In the genomic region with DNA sequence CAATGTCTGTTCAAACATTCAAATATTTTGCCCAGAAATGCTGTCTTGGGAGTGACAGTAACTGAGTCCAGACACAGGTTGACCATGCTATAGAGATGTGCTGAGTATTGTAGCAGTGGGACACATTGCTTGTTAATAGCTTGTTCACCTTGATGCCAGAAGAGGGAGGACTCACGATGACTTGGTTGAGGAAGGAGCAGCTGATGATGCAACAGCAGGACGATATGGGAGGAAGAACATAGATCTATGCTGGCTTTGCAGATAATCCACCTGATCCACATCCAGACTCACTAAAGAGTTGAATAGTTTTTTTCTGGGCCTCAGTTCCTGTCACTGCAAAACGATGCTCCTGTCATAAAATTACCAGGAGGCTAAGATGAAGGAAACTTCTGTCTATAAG, we compare ENCODE assay signal across 27 mouse cellular contexts. TPM values are rescaled to one million over a fixed set of nuclear protein-coding genes. Genes with fewer than 3 reads are reported as not detected.
DNase-seq lines count a peak whose midpoint lies in the region; ATAC-seq and TF ChIP-seq lines count a peak whose summit lies in the region.
"Had no signal": no experiment of that assay in that cellular context is flagged by ENCODE, and none has a peak within 500 bp of the region (broad histone marks: within the 10 kb centered on the region; RNA-seq: fewer than 3 reads in every experiment).

No protein-coding gene starts in this region.

- no peak for DNase-seq in embryonic facial prominence, embryonic 11.5 days (ENCODE audit: low spot score)
- no peak for DNase-seq in embryonic facial prominence, embryonic 10.5 days (ENCODE audit: low spot score)
- peak; percentile 5 for DNase-seq in lung, postnatal 0 days (ENCODE audit: low spot score)
- no peak for DNase-seq in lung, adult 2 months
- DNase-seq in liver, embryonic 11.5 days (ENCODE audit: low spot score): no peak
- DNase-seq in naive thymus-derived CD4-positive, alpha-beta T cell, adult 2 months (ENCODE audit: low read depth): peak; percentile 34
- no peak for DNase-seq in spleen, postnatal 4 days (ENCODE audit: low spot score in 2 of 2)
- DNase-seq in urinary bladder, postnatal 4 days (ENCODE audit: low spot score in 2 of 2): no peak
- DNase-seq: adrenal gland, postnatal 10 days; cerebellum, adult 18-20 months; forebrain, postnatal 0 days; gastrocnemius, postnatal 36 days; heart, postnatal 10 days; kidney, adult 9 months; kidney, postnatal 25 days; lung, adult 18-20 months; lung, postnatal 36 days; right cerebral cortex, adult 18-20 months had no signal

- H3K9ac ChIP-seq in embryonic facial prominence, embryonic 11.5 days (replicated peaks; ENCODE audit: low read length): no peak overlapping the region
- H3K9ac ChIP-seq in lung, postnatal 0 days (replicated peaks; ENCODE audit: low read depth): no peak overlapping the region
- no peak overlapping the region for H3K9ac ChIP-seq in liver, embryonic 11.5 days (ENCODE audit: low read depth, low read length)
- H3K9ac ChIP-seq: embryonic facial prominence, embryonic 12.5 days; forebrain, postnatal 0 days; hindbrain, embryonic 12.5 days; neural tube, embryonic 12.5 days had no signal

- 0 out of 2 replicates have a peak overlapping the region, but pooled peaks have one; percentile 2 for H3K4me2 ChIP-seq in embryonic facial prominence, embryonic 11.5 days (ENCODE audit: low read depth, low read length)
- H3K4me2 ChIP-seq in lung, postnatal 0 days (replicated peaks; ENCODE audit: low read depth, low read length): no peak overlapping the region
- peak overlapping the region; percentile 13; the same call in 1 of the 2 replicates for H3K4me2 ChIP-seq in liver, embryonic 11.5 days
- H3K4me2 ChIP-seq: embryonic facial prominence, embryonic 12.5 days; midbrain, embryonic 11.5 days had no signal

- H3K9me3 ChIP-seq in embryonic facial prominence, embryonic 11.5 days (replicated peaks; ENCODE audit: control insufficient read depth, low read length): no peaks in the 10 kb centered on the region
- no peaks in the 10 kb centered on the region for H3K9me3 ChIP-seq in embryonic facial prominence, embryonic 10.5 days
- H3K9me3 ChIP-seq in lung, postnatal 0 days (ENCODE audit: low read length): no peaks in the 10 kb centered on the region
- no peaks in the 10 kb centered on the region for H3K9me3 ChIP-seq in liver, embryonic 11.5 days (ENCODE audit: control insufficient read depth, low read length)
- H3K9me3 ChIP-seq: embryonic facial prominence, embryonic 12.5 days; hindbrain, embryonic 12.5 days; limb, embryonic 10.5 days; neural tube, embryonic 12.5 days had no signal

- no peak for TF ChIP-seq POLR2A in lung, adult 2 months (IDR thresholded peaks at IDR 0.05; ENCODE audit: borderline replicate concordance, extremely low read depth, low read depth, low read length)

- 72% methylated on average over 3 of the region's 3 CpGs for WGBS in embryonic facial prominence, embryonic 11.5 days
- 71% methylated on average over 3 of the region's 3 CpGs for WGBS in embryonic facial prominence, embryonic 10.5 days
- WGBS in lung, postnatal 0 days: 41% methylated on average over 3 of the region's 3 CpGs
- WGBS in lung, adult 2 months: 40% methylated on average over 3 of the region's 3 CpGs
- 48% methylated on average over 3 of the region's 3 CpGs for WGBS in liver, embryonic 11.5 days

- no peak overlapping the region for H3K4me3 ChIP-seq in embryonic facial prominence, embryonic 11.5 days (ENCODE audit: low read depth, low read length)
- no peak overlapping the region for H3K4me3 ChIP-seq in embryonic facial prominence, embryonic 10.5 days
- H3K4me3 ChIP-seq in lung, postnatal 0 days (ENCODE audit: low read depth, low read length): no peak overlapping the region
- no peak overlapping the region for H3K4me3 ChIP-seq in lung, adult 2 months (replicated peaks; ENCODE audit: extremely low read depth, low read depth, low read length)
- H3K4me3 ChIP-seq in liver, embryonic 11.5 days (ENCODE audit: low read depth, low read length): no peak overlapping the region
- H3K4me3 ChIP-seq: embryonic facial prominence, embryonic 12.5 days; erythroblast, embryonic 14.5 days; hindbrain, embryonic 12.5 days; limb, embryonic 10.5 days; neural tube, embryonic 12.5 days had no signal

- no peak overlapping the region for H3K27ac ChIP-seq in embryonic facial prominence, embryonic 11.5 days (replicated peaks; ENCODE audit: low read depth, low read length)
- no peak overlapping the region for H3K27ac ChIP-seq in embryonic facial prominence, embryonic 10.5 days (replicated peaks)
- H3K27ac ChIP-seq in lung, postnatal 0 days (ENCODE audit: low read length): no peak overlapping the region
- no peak overlapping the region for H3K27ac ChIP-seq in liver, embryonic 11.5 days (ENCODE audit: low read depth, low read length)
- H3K27ac ChIP-seq: embryonic facial prominence, embryonic 12.5 days; hindbrain, embryonic 12.5 days; limb, embryonic 10.5 days; neural tube, embryonic 12.5 days had no signal

- ATAC-seq in embryonic facial prominence, embryonic 11.5 days (replicated peaks; ENCODE audit: insufficient number of reproducible peaks, low FRiP score, low TSS enrichment, low read depth): no peak
- ATAC-seq in lung, postnatal 0 days: no peak
- ATAC-seq in liver, embryonic 11.5 days (replicated peaks; ENCODE audit: low FRiP score): no peak
- ATAC-seq: activated CD4-positive, CD25-positive, alpha-beta regulatory T cell, adult 4 months; forebrain, postnatal 0 days; inflammation-experienced regulatory T-cells, adult 6 months; Patski had no signal

- no peak for TF ChIP-seq CTCF in lung, postnatal 0 days (IDR thresholded peaks at IDR 0.05)
- TF ChIP-seq CTCF in lung, adult 2 months (IDR thresholded peaks at IDR 0.05; ENCODE audit: insufficient read depth, low read length): no peak

- no peaks in the 10 kb centered on the region for H3K4me1 ChIP-seq in embryonic facial prominence, embryonic 11.5 days (ENCODE audit: control insufficient read depth, insufficient read depth, low read length)
- H3K4me1 ChIP-seq in embryonic facial prominence, embryonic 10.5 days: peaks cover 33% of the 10 kb centered on the region
- peaks cover 6% of the 10 kb centered on the region; the same call in 1 of the 2 replicates for H3K4me1 ChIP-seq in lung, postnatal 0 days (ENCODE audit: insufficient read depth, low read depth, low read length)
- peaks cover 11% of the 10 kb centered on the region for H3K4me1 ChIP-seq in lung, adult 2 months (ENCODE audit: control insufficient read depth, insufficient read depth, low read length)
- peaks cover 21% of the 10 kb centered on the region for H3K4me1 ChIP-seq in liver, embryonic 11.5 days (replicated peaks; ENCODE audit: control insufficient read depth, insufficient read depth, low read length)

- no peak for TF ChIP-seq EP300 in lung, postnatal 0 days (IDR thresholded peaks at IDR 0.05)

- no peaks in the 10 kb centered on the region; the same call in 1 of the 2 replicates for H3K36me3 ChIP-seq in embryonic facial prominence, embryonic 11.5 days (replicated peaks; ENCODE audit: control insufficient read depth, insufficient read depth, low read depth, low read length)
- peaks cover 35% of the 10 kb centered on the region for H3K36me3 ChIP-seq in embryonic facial prominence, embryonic 10.5 days (replicated peaks)
- H3K36me3 ChIP-seq in lung, postnatal 0 days (ENCODE audit: insufficient read depth, low read length): 0 out of 2 replicates have a peak, but pooled peaks cover 5% of the 10 kb centered on the region
- peaks cover 8% of the 10 kb centered on the region for H3K36me3 ChIP-seq in liver, embryonic 11.5 days (ENCODE audit: control insufficient read depth, insufficient read depth, low read length)
- H3K36me3 ChIP-seq: neural tube, embryonic 12.5 days had no signal

- no peaks in the 10 kb centered on the region for H3K27me3 ChIP-seq in embryonic facial prominence, embryonic 11.5 days (ENCODE audit: control insufficient read depth, insufficient read depth, low read length)
- H3K27me3 ChIP-seq in embryonic facial prominence, embryonic 10.5 days (replicated peaks; ENCODE audit: low read depth, poor library complexity, severe bottlenecking): peaks cover 18% of the 10 kb centered on the region
- no peaks in the 10 kb centered on the region for H3K27me3 ChIP-seq in lung, postnatal 0 days (replicated peaks; ENCODE audit: insufficient read depth, low read length)
- no peaks in the 10 kb centered on the region for H3K27me3 ChIP-seq in liver, embryonic 11.5 days (replicated peaks; ENCODE audit: control insufficient read depth, insufficient read depth, low read length)
- H3K27me3 ChIP-seq: Patski had no signal

RNA-seq across cellular contexts. Expression of a gene that starts 2.7 kb away (rescaled TPM):
- polyA plus RNA-seq in embryonic facial prominence, embryonic 11.5 days (2014; fragmentation: Nextera tagmentation; extraction: Ambion mirVana): 122 and 128 TPM in 2 replicates
- 100 and 110 TPM in 2 replicates for polyA plus RNA-seq in embryonic facial prominence, embryonic 10.5 days (2016; fragmentation: Nextera tagmentation; extraction: Ambion mirVana)
- polyA plus RNA-seq in lung, postnatal 0 days (2015; fragmentation: Nextera tagmentation; extraction: Ambion mirVana): 99.5 and 112 TPM in 2 replicates
- 83.3 and 89.8 TPM in 2 replicates for polyA plus RNA-seq in lung, adult 2 months (2012; rRNA removed)
- polyA plus RNA-seq in liver, embryonic 11.5 days (2014; fragmentation: Nextera tagmentation; extraction: Ambion mirVana): 87.8 and 98.4 TPM in 2 replicates

Comparison
In these comparisons a context has a peak if more than half of its experiments do, and no peak if none do; other contexts are left out.
1. DNase-seq: peak in lung, postnatal 0 days (single experiment) and naive thymus-derived CD4-positive, alpha-beta T cell, adult 2 months (single experiment); none in embryonic facial prominence, embryonic 11.5 days (single experiment), embryonic facial prominence, embryonic 10.5 days (single experiment), lung, adult 2 months (single experiment), liver, embryonic 11.5 days (single experiment), spleen, postnatal 4 days (0 of 2) and urinary bladder, postnatal 4 days (0 of 2).